Mouse (Mus musculus) gastrocnemius, adult 2 months (tissue): ENCODE results near the gene Adamts10. TPM values are rescaled to one million over a fixed set of nuclear protein-coding genes. Genes with fewer than 3 reads are reported as not detected.

Source experiments
- DNase-seq: peaks from one replicate; pipeline ENCODE4 v3.0.0; 2022
- H3K27ac ChIP-seq: fragments of 200-600 bp; 2 replicates; pipeline ENCODE4 v1.8.1; 2022; ENCODE audit warnings: mild to moderate bottlenecking
- H3K4me3 ChIP-seq: fragments of 200-600 bp; 2 replicates; pipeline ENCODE4 v1.8.1; 2022; ENCODE audit warnings: mild to moderate bottlenecking, moderate library complexity
- CTCF ChIP-seq: fragments of 200-600 bp; IDR thresholded peaks from 2 replicates; pipeline ENCODE4 v1.8.1; 2022; ENCODE audit warnings: antibody characterized with exemption, mild to moderate bottlenecking, moderate library complexity
- intact Hi-C: fragments of 180-260 bp; cut with DNase I; formaldehyde crosslinking; loops from one replicate; pipeline ENCODE4 v1.15.1; 2025
- total RNA-seq, 2 experiments: library from RNA; stranded (reverse); gene quantifications; 2 replicates each; pipeline ENCODE4 v1.2.3; 2021

Adamts10 gene
- total RNA-seq, 2 experiments from 2014 or later = 7.4 TPM

DNA sequence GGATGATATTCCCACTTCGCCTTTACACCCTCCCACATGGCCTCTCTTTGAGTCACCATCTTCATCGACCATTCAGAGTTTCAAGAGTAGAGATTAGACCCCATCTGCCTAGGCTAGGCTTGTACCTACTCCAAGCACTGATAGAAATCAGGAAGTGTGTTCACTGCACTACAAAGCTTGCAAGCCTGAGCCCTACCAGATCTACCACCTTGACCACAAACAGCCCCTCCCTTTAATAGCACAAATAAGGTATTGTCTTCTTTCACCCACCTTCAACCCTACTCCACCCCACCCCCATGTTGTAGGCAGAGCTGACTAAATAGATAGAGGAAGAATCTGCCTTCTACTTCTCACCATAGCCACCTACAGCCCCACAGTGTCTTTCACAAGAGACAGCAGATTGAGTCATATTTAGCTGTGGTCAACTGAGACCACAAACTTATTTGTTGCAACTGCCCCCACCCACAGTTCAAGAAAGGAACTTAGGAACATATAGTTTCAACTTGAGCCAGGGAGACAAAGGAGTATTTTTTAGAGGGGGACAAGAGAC is 39.6 kb downstream of the Adamts10 start:
- TF ChIP-seq CTCF = no peak
- no peak for DNase-seq
- intact Hi-C loops = no loop called here
- Histone ChIP-seq H3K4me3 (no peak overlapping the region), H3K27ac (no peak overlapping the region)

DNA sequence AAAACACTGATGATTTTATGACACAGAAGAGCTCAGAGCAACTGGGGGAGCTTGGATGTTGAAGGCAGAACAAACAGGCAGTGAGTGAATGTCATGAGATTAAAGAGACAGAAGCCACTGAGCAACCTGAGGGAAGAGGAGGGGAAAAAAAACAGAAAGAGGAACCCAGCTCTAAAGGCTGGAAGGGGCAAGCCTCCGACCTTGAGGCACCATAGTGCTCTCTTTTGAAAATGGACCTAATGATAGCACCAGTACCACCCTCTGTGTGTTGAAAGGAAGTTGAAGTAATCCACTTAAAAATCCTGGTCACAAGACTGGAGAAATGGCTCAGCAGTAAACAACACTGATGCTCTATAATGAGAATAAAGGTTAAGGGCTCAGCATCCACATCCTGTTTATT is 40.6 kb downstream of the Adamts10 start:
- intact Hi-C loops = no loop called here
- Histone ChIP-seq H3K27ac (no peak overlapping the region), H3K4me3 (no peak overlapping the region)
- TF ChIP-seq CTCF = no peak
- no peak for DNase-seq

DNA sequence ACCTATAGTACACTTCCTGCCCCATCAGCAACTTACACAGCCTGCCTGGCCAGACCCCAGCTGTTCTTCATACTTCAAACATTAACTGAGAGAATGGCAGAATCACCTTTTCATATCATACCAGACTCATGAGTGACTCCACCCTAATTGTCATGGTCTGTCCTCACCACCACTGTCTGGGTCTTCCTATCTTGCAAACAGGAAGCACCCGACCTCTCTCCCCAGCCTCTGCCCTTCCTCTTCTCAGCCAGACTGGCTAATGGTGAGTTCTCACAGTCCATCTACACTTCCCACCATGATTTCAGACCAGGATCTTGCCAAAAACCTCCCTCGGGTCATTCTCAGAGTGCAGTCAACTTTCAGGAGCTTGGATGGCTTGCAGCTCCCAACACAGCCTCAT is 42.2 kb downstream of the Adamts10 start:
- TF ChIP-seq CTCF = no peak
- intact Hi-C loops = no loop called here
- no peak overlapping the region for H3K27ac ChIP-seq
- H3K4me3 ChIP-seq = no peak overlapping the region
- no peak for DNase-seq

DNA sequence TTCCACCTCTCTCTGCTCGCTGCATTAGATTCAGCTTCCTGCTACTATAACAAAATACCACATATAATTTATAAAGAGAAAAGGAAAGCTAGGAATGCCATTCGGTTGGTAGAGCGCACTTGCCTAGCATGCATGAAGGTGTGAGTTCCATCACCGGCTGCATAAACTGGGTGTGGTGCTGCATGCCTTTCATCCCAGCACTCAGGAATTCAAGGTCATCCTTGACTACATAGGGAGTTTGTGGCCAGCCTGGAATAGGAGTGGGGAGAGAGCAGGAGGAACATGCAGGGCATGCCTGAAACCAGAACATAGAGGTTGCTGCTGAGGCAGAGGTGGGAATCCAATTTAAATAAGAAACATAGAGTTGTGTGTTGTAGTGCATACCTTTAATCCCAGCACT is 60.1 kb downstream of the Adamts10 start:
- DNase-seq = no peak
- Histone ChIP-seq H3K4me3 (no peak overlapping the region), H3K27ac (no peak overlapping the region)
- TF ChIP-seq CTCF = no peak
- intact Hi-C loops = no loop called here

DNA sequence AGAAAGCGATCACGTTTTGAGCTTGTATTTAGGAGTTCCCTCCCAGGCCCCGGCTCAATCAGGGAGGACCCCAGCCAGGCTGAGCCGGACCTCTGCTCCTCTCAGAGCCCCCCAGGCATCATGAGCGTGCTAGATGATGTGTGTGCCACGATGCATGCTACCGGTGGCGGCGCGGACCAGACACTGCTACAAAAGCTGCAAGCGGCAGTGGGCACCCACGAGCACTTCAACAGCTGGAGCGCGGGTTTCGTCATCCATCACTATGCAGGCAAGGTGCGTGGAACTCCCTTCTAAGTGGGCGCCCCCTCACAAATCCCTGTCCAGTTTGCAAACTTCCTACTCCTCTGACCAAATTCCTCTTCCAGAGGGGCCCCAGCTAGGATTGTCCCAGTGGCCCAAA is 62.0 kb downstream of the Adamts10 start:
- H3K4me3 ChIP-seq = no peak overlapping the region
- TF ChIP-seq CTCF = no peak
- H3K27ac ChIP-seq = no peak overlapping the region
- intact Hi-C loops = no loop called here
- DNase-seq = no peak

DNA sequence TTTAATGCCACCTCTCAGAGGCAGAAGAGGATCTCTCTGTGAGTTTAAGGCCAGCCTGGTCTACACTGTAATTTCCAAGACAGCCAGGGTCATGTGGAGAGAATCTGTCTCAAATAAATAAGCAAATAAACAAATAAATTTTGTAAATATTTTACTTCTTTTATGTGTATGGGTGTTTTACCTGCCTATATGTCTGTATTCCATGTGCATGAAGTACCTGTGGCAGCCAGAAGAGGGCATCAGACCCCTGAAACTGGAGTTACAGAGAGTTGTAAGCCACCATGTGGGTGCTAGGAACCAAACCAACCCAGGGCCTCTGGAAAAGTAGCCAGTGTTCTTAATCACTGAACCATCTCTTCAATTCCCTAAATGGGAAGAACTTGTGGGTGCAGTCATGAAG is 73.3 kb downstream of the Adamts10 start:
- TF ChIP-seq CTCF = peak; percentile 12; the same call in 1 of the 2 replicates
- DNase-seq = no peak
- H3K4me3 ChIP-seq = no peak overlapping the region
- intact Hi-C loops = no loop called here
- no peak overlapping the region for H3K27ac ChIP-seq

DNA sequence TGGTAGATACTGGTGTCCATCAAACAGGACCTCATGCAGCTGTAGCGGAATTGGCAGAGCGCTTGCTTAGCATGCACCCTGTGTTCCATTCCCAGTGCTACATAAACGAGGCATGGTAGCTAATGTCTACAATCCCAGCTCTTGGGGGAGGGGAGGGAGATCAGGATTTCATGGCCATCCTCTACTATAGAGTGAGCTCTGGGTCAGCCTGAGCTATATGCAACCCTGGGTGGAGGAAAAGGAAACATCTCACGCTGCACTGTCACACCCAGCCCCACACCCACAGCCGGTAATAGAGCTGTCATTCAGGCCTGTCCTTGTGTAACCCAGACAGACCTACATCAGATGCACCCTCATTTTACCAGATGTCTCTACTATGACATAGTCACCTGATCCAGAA is 74.5 kb downstream of the Adamts10 start:
- Histone ChIP-seq H3K27ac (peak overlapping the region; percentile 28; the same call in 1 of the 2 replicates), H3K4me3 (peak overlapping the region; percentile 17; the same call in 1 of the 2 replicates)
- intact Hi-C loops = no loop called here
- DNase-seq = no peak
- no peak for TF ChIP-seq CTCF

DNA sequence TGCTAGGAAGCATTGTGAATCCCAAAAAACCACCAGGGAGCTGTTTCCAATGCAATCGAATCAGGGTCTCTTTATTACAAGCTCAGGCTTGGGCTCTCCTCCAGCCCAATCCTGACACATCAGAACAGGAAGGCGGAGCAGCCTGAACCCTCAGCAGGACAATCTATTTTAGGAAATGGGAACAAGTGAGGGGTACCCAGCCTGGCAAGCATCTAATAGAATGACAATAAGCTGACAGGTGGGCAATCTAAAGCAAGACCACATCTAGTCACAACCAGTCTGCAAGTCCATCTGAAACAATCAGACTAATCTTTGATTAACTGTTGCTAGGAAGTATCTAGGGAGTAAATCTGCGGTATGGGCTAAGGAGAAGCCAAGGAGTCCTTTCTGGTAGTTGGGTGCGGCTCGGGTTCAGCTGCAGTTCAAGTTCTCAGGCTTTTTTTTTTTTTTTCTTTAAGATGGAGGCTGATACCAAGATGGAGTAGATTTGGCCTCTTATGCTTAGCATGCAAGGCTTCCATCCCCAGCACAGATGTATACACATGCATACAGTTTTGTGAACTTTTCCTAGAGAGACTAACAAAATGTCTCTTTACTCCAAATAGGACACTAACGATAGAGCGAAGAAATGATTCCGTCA is 76.0 kb downstream of the Adamts10 start:
- Histone ChIP-seq H3K4me3 (peak overlapping the region; percentile 28), H3K27ac (peak overlapping the region; percentile 43; the same call in 1 of the 2 replicates)
- no peak for TF ChIP-seq CTCF
- intact Hi-C loops = no loop called here
- DNase-seq = peak; percentile 17

DNA sequence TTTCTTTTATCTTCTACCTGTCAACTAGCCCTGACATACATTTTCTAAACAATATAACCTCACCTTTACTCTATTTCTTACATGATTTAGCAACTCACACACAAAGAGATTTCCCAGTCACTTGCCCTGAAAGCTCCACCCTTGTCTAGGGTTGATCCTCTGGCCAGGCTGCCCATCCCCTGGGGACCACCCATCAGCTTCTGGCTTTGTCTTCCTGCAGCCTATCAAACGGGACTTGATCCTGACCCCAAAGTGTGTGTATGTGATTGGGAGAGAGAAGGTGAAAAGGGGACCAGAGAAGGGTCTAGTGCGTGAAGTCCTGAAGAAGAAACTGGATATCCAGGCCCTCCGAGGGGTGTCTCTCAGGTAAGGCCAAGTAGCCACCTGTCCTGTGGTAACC is 76.8 kb downstream of the Adamts10 start:
- TF ChIP-seq CTCF = no peak
- intact Hi-C loops = no loop called here
- no peak overlapping the region for H3K27ac ChIP-seq
- H3K4me3 ChIP-seq = no peak overlapping the region
- no peak for DNase-seq

DNA sequence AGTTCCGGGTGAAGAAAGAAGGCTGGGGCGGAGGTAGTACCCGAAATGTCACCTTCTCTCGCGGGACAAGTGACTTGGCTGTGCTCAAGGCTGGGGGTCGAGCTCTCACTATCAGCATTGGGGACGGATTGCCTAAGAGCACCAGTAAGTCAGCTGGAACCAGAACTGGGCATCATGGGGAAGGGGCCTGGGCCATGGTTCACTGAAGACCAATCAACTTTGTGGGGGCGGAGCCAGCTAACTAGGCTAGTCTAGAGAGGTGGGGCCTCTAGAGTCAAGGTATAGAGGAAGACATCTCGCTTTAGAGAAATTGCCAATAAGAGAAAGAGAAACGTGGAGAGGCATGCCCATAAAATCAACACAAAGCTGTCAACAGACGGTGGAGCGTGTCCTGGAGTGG is 77.9 kb downstream of the Adamts10 start:
- DNase-seq = no peak
- H3K4me3 ChIP-seq = no peak overlapping the region
- H3K27ac ChIP-seq = no peak overlapping the region
- no peak for TF ChIP-seq CTCF
- intact Hi-C loops = no loop called here

Other genes with a start within 250 kb of the Adamts10 start
- 10 to 100 TPM in 1 of 2 experiments, 1 to 10 TPM in 1; 9.4 to 13.5 TPM for gene Zfp955b, start 234.7 kb upstream of the Adamts10 start, total RNA-seq
- gene Zfp81, start 165.3 kb upstream of the Adamts10 start, total RNA-seq = 1 to 10 TPM; 3.2 to 3.8 TPM
- 1 to 10 TPM; 3.4 to 3.6 TPM for gene Zfp101, start 129.6 kb upstream of the Adamts10 start, total RNA-seq
- gene Actl9, start 91.3 kb upstream of the Adamts10 start, total RNA-seq = not detected
- gene Myo1f, start 31.5 kb downstream of the Adamts10 start, total RNA-seq = under 1 TPM; 0.50 to 0.66 TPM
- 1 to 10 TPM; 5.4 to 8.2 TPM for gene Zfp414, start 104.9 kb downstream of the Adamts10 start, total RNA-seq
- under 1 TPM in 1 of 2 experiments, not detected in 1; 0.17 TPM for gene Pram1, start 113.9 kb downstream of the Adamts10 start, total RNA-seq
- gene Hnrnpm, start 162.7 kb downstream of the Adamts10 start, total RNA-seq = 10 to 100 TPM; 79.1 to 95.6 TPM
- gene March2, start 194.5 kb downstream of the Adamts10 start, total RNA-seq = 10 to 100 TPM; 88.8 to 90.7 TPM
- 100 to 1,000 TPM; 134 to 150 TPM for gene Rab11b, start 236.3 kb downstream of the Adamts10 start, total RNA-seq